22 mouse cellular contexts compared by ENCODE assay signal in the genomic region with DNA sequence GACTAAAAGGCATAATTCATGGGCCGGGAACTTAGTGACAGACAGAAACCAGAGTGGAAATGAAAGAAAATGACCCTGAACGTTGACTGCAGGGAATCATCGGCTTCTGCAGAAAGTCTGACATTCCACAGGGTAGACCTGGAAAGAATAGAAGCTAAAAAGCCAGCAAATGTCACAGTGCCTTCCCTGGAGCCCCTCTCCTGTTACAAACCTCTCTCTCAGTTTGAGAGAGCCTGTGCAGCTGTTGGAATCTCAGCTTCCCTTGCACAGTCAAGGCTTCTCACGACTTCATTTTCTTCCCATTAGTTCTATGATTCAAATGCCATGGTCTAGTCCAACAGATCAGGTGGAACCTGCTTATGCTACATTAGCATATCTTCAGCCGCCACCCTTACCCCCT. TPM values are rescaled to one million over a fixed set of nuclear protein-coding genes. Genes with fewer than 3 reads are reported as not detected.
DNase-seq lines count a peak whose midpoint lies in the region; ATAC-seq and TF ChIP-seq lines count a peak whose summit lies in the region.
"Had no signal": no experiment of that assay in that cellular context is flagged by ENCODE, and none has a peak within 500 bp of the region (broad histone marks: within the 10 kb centered on the region; RNA-seq: fewer than 3 reads in every experiment).

No protein-coding gene starts in this region.

- no peak for DNase-seq in hindbrain, postnatal 0 days (ENCODE audit: low spot score)
- DNase-seq in midbrain, embryonic 11.5 days (ENCODE audit: low spot score, missing footprints) = peak; percentile 85
- DNase-seq in embryonic facial prominence, embryonic 10.5 days (ENCODE audit: low spot score) = peak; percentile 11
- peak; percentile 61 for DNase-seq in mesoderm, embryonic 11.5 days (ENCODE audit: low read depth, low spot score)
- no peak for DNase-seq in lung, postnatal 25 days (ENCODE audit: low spot score)
- DNase-seq: adrenal gland, adult 2 months; cerebellum, adult 11 months; cerebellum, postnatal 25 days; gastrocnemius, postnatal 36 days; heart, postnatal 10 days; layer of hippocampus, adult 9-11 months; liver, embryonic 13.5 days; right cerebral cortex, postnatal 4 days; thymus, adult 18-20 months had no signal

- H3K9ac ChIP-seq in hindbrain, postnatal 0 days (replicated peaks; ENCODE audit: low read length) = no peak overlapping the region
- H3K9ac ChIP-seq in hindbrain, embryonic 16.5 days (ENCODE audit: low read depth, low read length) = no peak overlapping the region
- no peak overlapping the region for H3K9ac ChIP-seq in midbrain, embryonic 11.5 days (ENCODE audit: low read length)
- no peak overlapping the region for H3K9ac ChIP-seq in midbrain, embryonic 13.5 days (replicated peaks)
- H3K9ac ChIP-seq: forebrain, embryonic 12.5 days; hindbrain, embryonic 12.5 days; liver, embryonic 13.5 days; lung, embryonic 15.5 days had no signal

- H3K27me3 ChIP-seq in hindbrain, postnatal 0 days (ENCODE audit: insufficient read depth, low read length) = no peaks in the 10 kb centered on the region
- no peaks in the 10 kb centered on the region for H3K27me3 ChIP-seq in hindbrain, embryonic 16.5 days (replicated peaks; ENCODE audit: control insufficient read depth, insufficient read depth, low read length)
- H3K27me3 ChIP-seq in midbrain, embryonic 11.5 days (ENCODE audit: control insufficient read depth, insufficient read depth, low read length) = no peaks in the 10 kb centered on the region
- no peaks in the 10 kb centered on the region for H3K27me3 ChIP-seq in midbrain, embryonic 13.5 days
- no peaks in the 10 kb centered on the region for H3K27me3 ChIP-seq in embryonic facial prominence, embryonic 10.5 days (replicated peaks; ENCODE audit: low read depth, poor library complexity, severe bottlenecking)
- H3K27me3 ChIP-seq: CH12.LX; forebrain, embryonic 12.5 days; hindbrain, embryonic 12.5 days; liver, embryonic 13.5 days; lung, embryonic 15.5 days had no signal

- ATAC-seq in hindbrain, postnatal 0 days = no peak
- no peak; the same call in 1 of the 2 replicates for ATAC-seq in hindbrain, embryonic 16.5 days
- no peak for ATAC-seq in midbrain, embryonic 11.5 days (ENCODE audit: low FRiP score)
- ATAC-seq in midbrain, embryonic 13.5 days = no peak
- no peak for ATAC-seq in cerebellum, adult (ENCODE audit: insufficient number of reproducible peaks, low FRiP score, low TSS enrichment)

- no peaks in the 10 kb centered on the region for H3K36me3 ChIP-seq in hindbrain, postnatal 0 days (ENCODE audit: insufficient read depth, low read length)
- H3K36me3 ChIP-seq in hindbrain, embryonic 16.5 days (ENCODE audit: control insufficient read depth, insufficient read depth, low read length) = no peaks in the 10 kb centered on the region
- H3K36me3 ChIP-seq in midbrain, embryonic 11.5 days (ENCODE audit: control insufficient read depth, insufficient read depth, low read length) = no peaks in the 10 kb centered on the region
- no peaks in the 10 kb centered on the region for H3K36me3 ChIP-seq in midbrain, embryonic 13.5 days
- no peaks in the 10 kb centered on the region for H3K36me3 ChIP-seq in embryonic facial prominence, embryonic 10.5 days (replicated peaks)
- H3K36me3 ChIP-seq: forebrain, embryonic 12.5 days; heart, embryonic 10.5 days; hindbrain, embryonic 12.5 days; liver, embryonic 13.5 days; lung, embryonic 15.5 days had no signal

- WGBS in hindbrain, postnatal 0 days = 30% methylated on average over 5 of the region's 5 CpGs
- 34% methylated on average over 5 of the region's 5 CpGs for WGBS in hindbrain, embryonic 16.5 days
- WGBS in midbrain, embryonic 11.5 days = 50% methylated on average over 5 of the region's 5 CpGs
- WGBS in midbrain, embryonic 13.5 days = 41% methylated on average over 5 of the region's 5 CpGs
- WGBS in embryonic facial prominence, embryonic 10.5 days = 49% methylated on average over 5 of the region's 5 CpGs

- H3K4me2 ChIP-seq in hindbrain, postnatal 0 days (ENCODE audit: low read depth, low read length) = no peak overlapping the region
- no peak overlapping the region for H3K4me2 ChIP-seq in hindbrain, embryonic 16.5 days (ENCODE audit: low read length)
- no peak overlapping the region for H3K4me2 ChIP-seq in midbrain, embryonic 11.5 days
- H3K4me2 ChIP-seq in midbrain, embryonic 13.5 days (replicated peaks) = no peak overlapping the region
- H3K4me2 ChIP-seq: forebrain, embryonic 12.5 days; hindbrain, embryonic 12.5 days; liver, embryonic 13.5 days; lung, embryonic 15.5 days had no signal

- H3K4me3 ChIP-seq in hindbrain, postnatal 0 days (ENCODE audit: low read length) = no peak overlapping the region
- no peak overlapping the region for H3K4me3 ChIP-seq in hindbrain, embryonic 16.5 days (ENCODE audit: low read length)
- no peak overlapping the region for H3K4me3 ChIP-seq in midbrain, embryonic 11.5 days (ENCODE audit: low read depth, low read length)
- H3K4me3 ChIP-seq in midbrain, embryonic 13.5 days (replicated peaks) = no peak overlapping the region
- no peak overlapping the region for H3K4me3 ChIP-seq in embryonic facial prominence, embryonic 10.5 days
- H3K4me3 ChIP-seq: forebrain, embryonic 12.5 days; heart, embryonic 10.5 days; hindbrain, embryonic 12.5 days; liver, embryonic 13.5 days; lung, embryonic 15.5 days had no signal

- peak overlapping the region; percentile 11; the same call in 1 of the 2 replicates for H3K27ac ChIP-seq in hindbrain, postnatal 0 days
- no peak overlapping the region for H3K27ac ChIP-seq in hindbrain, embryonic 16.5 days (ENCODE audit: low read depth, low read length)
- H3K27ac ChIP-seq in midbrain, embryonic 11.5 days (ENCODE audit: low read depth, low read length) = no peak overlapping the region
- no peak overlapping the region for H3K27ac ChIP-seq in midbrain, embryonic 13.5 days
- H3K27ac ChIP-seq in embryonic facial prominence, embryonic 10.5 days (replicated peaks) = no peak overlapping the region
- H3K27ac ChIP-seq: forebrain, embryonic 12.5 days; heart, embryonic 10.5 days; hindbrain, embryonic 12.5 days; liver, embryonic 13.5 days; lung, embryonic 15.5 days had no signal

- H3K4me1 ChIP-seq in hindbrain, postnatal 0 days (ENCODE audit: insufficient read depth, low read length) = 0 out of 2 replicates have a peak, but pooled peaks cover 3% of the 10 kb centered on the region
- no peaks in the 10 kb centered on the region; the same call in 1 of the 2 replicates for H3K4me1 ChIP-seq in hindbrain, embryonic 16.5 days (ENCODE audit: control insufficient read depth, insufficient read depth, low read depth, low read length)
- H3K4me1 ChIP-seq in midbrain, embryonic 11.5 days (ENCODE audit: control insufficient read depth, insufficient read depth, low read length) = no peaks in the 10 kb centered on the region
- no peaks in the 10 kb centered on the region for H3K4me1 ChIP-seq in midbrain, embryonic 13.5 days (replicated peaks)
- H3K4me1 ChIP-seq in embryonic facial prominence, embryonic 10.5 days = peaks cover 5% of the 10 kb centered on the region; the same call in 1 of the 2 replicates
- H3K4me1 ChIP-seq: forebrain, embryonic 12.5 days; heart, embryonic 10.5 days; liver, embryonic 13.5 days; lung, embryonic 15.5 days had no signal

- no peaks in the 10 kb centered on the region for H3K9me3 ChIP-seq in hindbrain, postnatal 0 days (ENCODE audit: low read length)
- no peaks in the 10 kb centered on the region for H3K9me3 ChIP-seq in hindbrain, embryonic 16.5 days (ENCODE audit: control insufficient read depth, low read length)
- H3K9me3 ChIP-seq in midbrain, embryonic 11.5 days (ENCODE audit: control insufficient read depth, low read length) = no peaks in the 10 kb centered on the region
- no peaks in the 10 kb centered on the region for H3K9me3 ChIP-seq in midbrain, embryonic 13.5 days
- no peaks in the 10 kb centered on the region for H3K9me3 ChIP-seq in embryonic facial prominence, embryonic 10.5 days
- H3K9me3 ChIP-seq: forebrain, embryonic 12.5 days; heart, embryonic 10.5 days; hindbrain, embryonic 12.5 days; liver, embryonic 13.5 days; lung, embryonic 15.5 days had no signal

- no peak for TF ChIP-seq CTCF in hindbrain, postnatal 0 days (IDR thresholded peaks at IDR 0.05; ENCODE audit: low read depth)

RNA-seq across cellular contexts. Expression of gene Postn, which starts 50.3 kb away (rescaled TPM):
- total RNA-seq in hindbrain, postnatal 0 days (2014; rRNA removed) = 14.4 and 20.3 TPM in 2 replicates
- polyA plus RNA-seq in hindbrain, postnatal 0 days (2015; fragmentation: Nextera tagmentation; extraction: Ambion mirVana) = 13.6 and 15.3 TPM in 2 replicates
- polyA plus RNA-seq in hindbrain, embryonic 16.5 days (2015; fragmentation: Nextera tagmentation; extraction: Ambion mirVana) = 27.1 and 49.5 TPM in 2 replicates
- 17.4 and 22.6 TPM in 2 replicates for polyA plus RNA-seq in midbrain, embryonic 11.5 days (2014; fragmentation: Nextera tagmentation; extraction: Ambion mirVana)
- polyA plus RNA-seq in midbrain, embryonic 13.5 days (2015; fragmentation: Nextera tagmentation; extraction: Ambion mirVana) = 4.7 and 7.3 TPM in 2 replicates
- 17.0 and 23.6 TPM in 2 replicates for polyA plus RNA-seq in embryonic facial prominence, embryonic 10.5 days (2016; fragmentation: Nextera tagmentation; extraction: Ambion mirVana)

Comparison
In these comparisons a context has a peak if more than half of its experiments do, and no peak if none do; other contexts are left out.
1. DNase-seq: peak in midbrain, embryonic 11.5 days (single experiment), embryonic facial prominence, embryonic 10.5 days (single experiment) and mesoderm, embryonic 11.5 days (single experiment); none in hindbrain, postnatal 0 days (single experiment) and lung, postnatal 25 days (single experiment).